Mouse (Mus musculus) telencephalon, adult 2 months (tissue): ENCODE results near the gene Hmcn1.

Experiments
- DNase-seq: peaks from one replicate; pipeline ENCODE4 v3.0.0-alpha.2; 2011; ENCODE audit warnings: low read depth, low spot score

Hmcn1 gene

GRCm38 (mm10) chr1:150783070-150783842 is 210.0 kb downstream of the Hmcn1 start:
- DNase-seq, result no peak

GRCm38 (mm10) chr1:150779902-150780301 is 213.3 kb downstream of the Hmcn1 start:
- DNase-seq, result no peak

GRCm38 (mm10) chr1:150776741-150777140 is 216.5 kb downstream of the Hmcn1 start:
- no peak for DNase-seq

- no peak for DNase-seq
Measured at GRCm38 (mm10) chr1:150775742-150776141, 217.5 kb downstream of the Hmcn1 start.

- no peak for DNase-seq
Measured at GRCm38 (mm10) chr1:150772958-150773357, 220.3 kb downstream of the Hmcn1 start.

GRCm38 (mm10) chr1:150770948-150771521 is 222.2 kb downstream of the Hmcn1 start:
- no peak for DNase-seq

- no peak for DNase-seq
Measured at GRCm38 (mm10) chr1:150769836-150770235, 223.4 kb downstream of the Hmcn1 start.

- no peak for DNase-seq
Measured at GRCm38 (mm10) chr1:150761678-150762077, 231.6 kb downstream of the Hmcn1 start.

GRCm38 (mm10) chr1:150760801-150761331 is 232.4 kb downstream of the Hmcn1 start:
- no peak for DNase-seq

GRCm38 (mm10) chr1:150759476-150760079 is 233.7 kb downstream of the Hmcn1 start:
- DNase-seq, result no peak

GRCm38 (mm10) chr1:150753920-150754319 is 239.3 kb downstream of the Hmcn1 start:
- no peak for DNase-seq

GRCm38 (mm10) chr1:150748783-150749182 is 244.5 kb downstream of the Hmcn1 start:
- no peak for DNase-seq

- DNase-seq, result no peak
Measured at GRCm38 (mm10) chr1:150747771-150748170, 245.5 kb downstream of the Hmcn1 start.

- no peak for DNase-seq
Measured at GRCm38 (mm10) chr1:150743097-150743843, 250.0 kb downstream of the Hmcn1 start.

GRCm38 (mm10) chr1:150742376-150743087 is 250.7 kb downstream of the Hmcn1 start:
- DNase-seq, result no peak

GRCm38 (mm10) chr1:150711438-150711837 is 281.8 kb downstream of the Hmcn1 start:
- DNase-seq, result no peak

GRCm38 (mm10) chr1:150706502-150706901 is 286.7 kb downstream of the Hmcn1 start:
- no peak for DNase-seq

GRCm38 (mm10) chr1:150697749-150698148 is 295.5 kb downstream of the Hmcn1 start:
- DNase-seq, result no peak

- no peak for DNase-seq
Measured at GRCm38 (mm10) chr1:150682044-150682443, 311.2 kb downstream of the Hmcn1 start.

- peak; percentile 46 for DNase-seq
Measured at GRCm38 (mm10) chr1:150681433-150681832, 311.8 kb downstream of the Hmcn1 start.

- DNase-seq, result peak; percentile 2
Measured at GRCm38 (mm10) chr1:150681006-150681405, 312.2 kb downstream of the Hmcn1 start.
